Mouse (Mus musculus) layer of hippocampus, adult 8-10 months (tissue): Measurements from ENCODE around the gene Pum2. TPM values are rescaled to one million over a fixed set of nuclear protein-coding genes. Genes with fewer than 3 reads are reported as not detected.
"Not testable (repeated sequence)": the region's sequence is repeated elsewhere in the genome, so short reads cannot be mapped to it uniquely, and the experiment has no call there.

Experiments
- DNase-seq, 2 experiments: peaks; one replicate each; pipeline ENCODE4 v3.0.0; 2022; ENCODE audit warnings: low spot score in 2 of 2
- total RNA-seq, 4 experiments: library from RNA; stranded (reverse); gene quantifications; 2 replicates each; pipeline ENCODE4 v1.2.4; 2022

Pum2 gene
- total RNA-seq, 4 experiments from 2014 or later, result 170 to 200 (median 188) TPM

DNA sequence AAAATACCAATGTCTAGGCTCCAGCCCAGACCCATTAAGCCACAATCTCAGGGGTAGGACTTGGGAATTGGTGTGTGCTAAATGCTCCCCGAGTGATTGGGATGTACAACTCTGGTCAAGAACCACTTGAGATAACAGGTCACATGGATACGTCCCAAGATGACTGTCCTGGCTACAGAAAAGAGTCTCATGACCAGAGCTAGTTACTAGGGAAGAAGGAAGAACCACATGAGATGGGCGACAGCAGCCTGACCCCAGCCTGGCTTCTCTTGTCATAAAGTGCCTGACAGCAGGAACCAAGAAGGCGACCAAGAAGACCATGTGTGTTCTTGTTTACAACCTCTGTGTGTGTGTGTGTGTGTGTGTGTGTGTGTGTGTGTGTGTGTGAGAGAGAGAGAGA, 4.5 kb upstream of the Pum2 start:
- no peak for DNase-seq

DNA sequence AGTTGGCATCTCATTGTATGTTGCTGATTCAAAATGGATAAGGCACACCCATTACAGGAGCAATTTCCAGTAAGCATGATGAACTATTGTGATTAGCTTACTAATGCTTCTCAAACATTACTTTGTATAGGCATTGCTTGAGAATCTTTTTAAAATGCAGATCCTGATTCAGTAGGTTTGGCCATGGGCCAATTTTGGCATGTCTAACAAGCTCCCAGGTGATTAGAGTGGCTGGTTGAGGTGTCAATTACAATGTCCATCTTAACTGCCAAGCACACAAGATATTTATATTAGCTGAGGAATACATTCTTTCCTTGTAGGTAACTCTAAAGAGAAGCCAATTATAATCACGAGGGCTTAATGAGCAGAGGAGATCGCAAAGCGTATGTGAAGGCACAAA, 4.1 kb upstream of the Pum2 start:
- no peak for DNase-seq

DNA sequence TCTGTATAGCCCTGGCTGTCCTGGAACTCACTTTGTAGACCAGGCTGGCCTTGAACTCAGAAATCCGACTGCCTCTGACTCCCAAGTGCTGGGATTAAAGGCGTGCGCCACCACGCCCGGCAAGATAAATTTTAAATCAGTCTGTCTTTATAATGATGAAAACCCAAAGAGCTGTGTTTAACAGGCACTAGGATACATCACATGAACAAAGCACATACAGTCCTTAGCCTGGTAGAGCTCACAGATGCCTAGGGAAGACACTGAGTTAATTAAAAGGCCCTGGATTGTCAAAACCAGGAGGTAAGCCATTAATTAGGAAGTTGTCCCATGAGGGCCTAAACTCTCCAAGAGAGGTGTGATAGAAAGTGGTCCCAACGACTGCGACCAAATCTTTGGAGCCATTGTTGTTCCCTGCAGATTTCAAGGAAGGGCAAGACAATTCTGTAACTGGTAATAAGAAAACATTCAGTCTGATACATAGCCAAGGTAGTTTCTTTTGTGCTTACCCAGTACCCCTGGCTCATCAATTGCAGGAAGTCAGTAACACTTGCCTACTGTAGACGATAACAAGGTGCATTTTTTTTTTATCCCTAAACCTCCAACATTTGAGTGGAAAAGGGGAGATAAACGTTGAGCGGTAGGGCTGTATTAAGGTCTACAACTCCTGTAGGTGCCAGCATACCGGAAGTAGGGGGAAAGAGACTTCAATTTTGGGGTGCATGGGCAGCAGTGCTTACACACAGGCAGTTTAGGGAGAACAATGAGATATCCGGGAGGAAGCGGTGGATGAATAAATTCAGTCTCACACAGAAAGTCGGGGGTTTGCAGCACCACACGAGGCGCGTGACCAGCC, 587 bp upstream of the Pum2 start:
- DNase-seq, result no peak

DNA sequence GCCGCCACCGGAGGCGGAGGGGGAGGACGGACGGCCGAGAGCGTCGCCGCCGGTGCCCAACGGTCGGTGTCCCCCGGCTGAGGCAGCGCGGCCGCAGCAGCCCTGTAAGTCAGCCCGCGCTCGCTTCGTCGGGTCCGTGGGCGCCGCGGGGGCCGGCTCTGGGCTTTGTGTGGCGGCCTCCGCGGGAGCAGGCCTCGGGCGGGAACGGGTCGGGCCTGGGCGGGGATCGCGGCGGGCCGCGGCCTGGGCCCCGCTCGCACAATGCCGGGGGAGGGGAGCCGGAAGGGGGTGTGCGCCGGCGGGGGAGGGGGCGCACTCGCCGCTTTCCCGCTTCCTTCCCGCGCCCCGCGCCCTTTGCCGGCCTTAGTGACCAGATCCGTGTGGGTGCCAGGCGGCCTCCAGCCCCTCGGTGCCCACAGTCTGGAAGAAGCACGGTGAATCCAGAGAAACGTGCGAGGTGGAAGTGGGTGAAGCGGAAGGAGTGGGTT, 487 bp downstream of the Pum2 start:
- DNase-seq, result peak in 1 of 2 experiments; percentile 23

DNA sequence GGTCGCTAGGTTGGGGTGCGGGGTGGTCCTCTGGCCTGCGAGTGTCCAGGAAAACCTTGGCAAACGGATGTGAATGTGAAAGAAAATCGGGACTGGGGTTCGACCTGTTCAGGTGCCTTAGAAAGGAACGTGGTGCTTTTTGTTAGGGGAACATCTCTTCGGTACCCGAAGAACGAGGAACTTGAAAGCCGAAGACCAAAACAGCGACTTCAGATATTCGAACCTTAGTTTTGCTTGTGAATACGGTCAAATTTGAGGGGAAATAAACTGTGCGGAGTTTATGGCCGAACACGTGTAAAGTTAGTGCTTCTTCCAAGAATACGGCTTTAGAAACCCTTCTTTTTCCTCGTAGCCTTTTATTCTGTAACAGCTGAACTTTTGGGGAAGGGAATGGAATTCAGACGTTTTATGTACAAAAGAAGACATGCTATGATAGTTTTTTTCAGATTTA, 982 bp downstream of the Pum2 start:
- no peak for DNase-seq

DNA sequence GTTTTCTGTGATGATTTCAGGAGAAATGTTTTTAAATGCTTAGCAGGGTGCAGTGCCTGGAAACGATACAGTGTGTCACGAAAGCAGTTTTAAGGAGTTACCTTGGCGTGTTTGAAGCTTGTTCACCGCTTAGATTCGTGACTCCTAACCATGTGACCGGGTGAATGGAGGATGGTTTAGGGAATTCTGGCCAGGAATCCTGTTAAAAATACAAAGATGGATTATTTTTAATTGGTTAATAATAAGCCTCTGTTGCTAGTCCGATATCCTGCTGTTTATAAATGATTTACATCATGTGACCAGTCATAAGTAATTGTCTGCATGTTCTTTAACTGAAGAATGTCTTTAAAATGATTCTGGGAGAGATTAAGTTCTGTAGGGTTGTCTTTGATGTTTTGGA, 1.4 kb downstream of the Pum2 start:
- DNase-seq, result no peak

DNA sequence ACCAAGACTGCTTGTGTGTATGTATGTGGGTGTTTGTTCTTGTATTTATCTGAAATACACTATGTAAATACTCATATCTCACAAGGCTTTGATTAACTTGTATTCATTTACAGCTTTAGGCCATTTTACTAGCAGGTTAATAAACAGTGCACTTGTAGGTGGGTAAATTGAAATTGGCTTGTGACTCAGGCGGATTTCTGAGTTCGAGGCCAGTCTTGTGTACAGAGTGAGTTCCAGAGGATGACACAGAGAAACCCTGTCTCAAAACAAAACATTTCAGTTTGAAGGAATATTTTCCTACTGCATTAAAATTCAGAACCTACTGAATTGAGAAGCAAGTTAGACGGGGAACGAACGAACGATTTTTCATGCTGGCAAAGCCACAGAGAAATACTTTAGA, 2.4 kb downstream of the Pum2 start:
- DNase-seq, result no peak

DNA sequence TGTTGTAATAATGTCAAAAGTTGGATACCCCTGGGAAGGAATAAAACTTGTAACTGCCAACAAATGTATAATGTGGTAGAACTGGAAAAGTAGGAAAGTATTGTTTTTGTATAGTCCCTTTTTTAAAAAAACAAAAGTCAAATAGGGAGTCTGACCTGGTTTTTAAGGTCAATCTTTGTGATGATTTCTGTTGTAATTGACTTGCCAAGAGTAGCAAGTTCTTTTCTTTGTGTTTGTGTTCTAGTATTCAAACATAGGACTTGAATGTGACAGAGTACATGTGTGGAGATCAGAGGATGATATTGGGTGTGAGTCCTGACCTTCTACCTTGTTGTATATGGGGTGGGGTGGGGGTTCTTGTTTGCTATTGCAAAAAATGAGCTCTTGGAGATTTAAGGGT, 4.0 kb downstream of the Pum2 start:
- no peak for DNase-seq

DNA sequence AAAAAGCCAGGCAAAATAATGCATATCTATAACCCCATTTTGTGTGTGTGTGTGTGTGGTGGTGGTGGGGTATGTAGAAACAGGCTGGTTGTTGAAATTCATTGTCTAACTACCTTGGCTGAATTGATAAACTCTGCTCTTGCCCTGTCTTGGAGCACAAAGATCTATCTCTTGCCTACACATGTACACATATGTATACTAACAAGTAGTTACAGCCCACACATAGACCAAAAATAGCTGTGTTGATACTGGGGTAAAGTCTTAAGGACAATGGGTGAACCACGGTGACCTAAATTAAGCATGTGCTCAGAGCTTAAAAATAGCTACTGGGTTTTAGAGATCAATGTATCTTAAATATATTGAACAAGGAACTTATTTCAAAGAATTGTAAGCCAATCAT, 10.3 kb downstream of the Pum2 start:
- no peak for DNase-seq

DNA sequence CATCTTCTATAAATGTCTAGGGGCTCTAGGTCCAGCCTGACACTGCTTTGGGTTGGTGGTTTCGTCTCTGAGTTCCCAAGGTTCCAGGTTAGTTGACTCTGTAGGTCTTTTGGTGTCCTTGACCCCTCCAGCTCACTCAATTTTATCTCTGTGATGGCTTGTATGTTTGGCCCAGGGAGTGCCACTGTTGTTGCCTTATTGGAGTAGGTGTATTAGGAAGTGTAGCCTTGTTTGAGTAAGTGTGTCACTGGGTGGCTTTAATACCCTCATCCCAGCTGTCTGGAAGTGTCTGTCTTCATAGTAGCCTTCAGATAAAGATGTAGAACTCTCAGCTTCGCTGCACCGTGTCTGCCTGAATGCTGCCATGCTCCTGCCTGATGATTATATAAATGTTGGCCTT, 11.1 kb downstream of the Pum2 start:
- DNase-seq, result no peak

DNA sequence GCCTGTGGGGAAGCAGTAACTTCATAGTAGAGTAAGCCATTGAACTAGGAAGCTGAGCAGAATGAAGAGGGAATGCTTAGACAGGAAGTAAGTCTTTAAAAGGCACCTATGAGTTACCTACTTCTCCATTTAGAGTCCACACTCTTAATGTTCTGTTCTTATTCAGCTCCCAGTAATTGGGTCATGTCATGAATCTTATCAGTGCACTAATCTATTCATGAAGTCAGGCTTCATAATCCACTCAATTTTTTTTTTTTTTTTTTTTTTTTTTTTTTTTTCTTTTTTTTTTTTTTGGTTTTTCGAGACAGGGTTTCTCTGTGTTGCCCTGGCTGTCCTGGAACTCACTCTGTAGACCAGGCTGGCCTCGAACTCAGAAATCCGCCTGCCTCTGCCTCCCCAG, 15.9 kb downstream of the Pum2 start:
- not testable (repeated sequence) for DNase-seq

DNA sequence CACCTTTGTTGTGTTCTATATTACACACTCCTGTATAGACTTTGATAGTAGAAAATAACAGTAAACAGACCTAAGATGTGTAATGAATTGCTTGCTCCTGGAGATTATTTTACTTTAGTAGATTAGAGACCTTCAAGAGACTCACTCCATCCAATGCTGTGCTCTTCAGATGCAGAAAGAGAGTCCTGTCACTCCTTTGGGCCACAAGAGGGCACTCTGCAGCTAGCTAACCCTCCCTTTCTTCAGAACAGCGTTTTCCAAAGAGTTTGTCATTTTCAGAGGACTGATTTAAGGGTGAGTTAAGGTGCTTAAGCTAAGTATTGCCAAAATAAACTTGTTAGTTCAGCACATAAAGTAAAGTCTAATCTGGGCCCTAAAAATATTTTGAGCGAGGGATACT, 25.0 kb downstream of the Pum2 start:
- DNase-seq, result no peak

DNA sequence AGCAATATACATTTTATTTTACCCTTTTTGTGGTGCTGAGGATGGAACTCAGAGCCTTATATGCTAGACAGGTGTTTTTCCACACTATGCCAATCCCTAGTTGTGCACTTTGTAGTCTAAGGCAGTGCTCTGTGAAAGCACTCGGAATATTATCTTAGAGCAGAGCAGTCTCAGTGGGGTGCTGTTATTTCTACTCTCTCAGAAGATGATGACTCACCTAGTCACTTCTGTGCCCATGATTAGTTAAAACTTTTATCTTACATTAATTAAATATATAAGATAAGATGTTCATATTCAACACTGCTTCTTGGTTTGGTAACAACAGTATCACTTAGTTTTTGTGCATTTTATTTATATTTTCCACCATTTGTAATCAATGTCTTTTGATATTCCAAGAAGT, 30.1 kb downstream of the Pum2 start:
- DNase-seq, result no peak

DNA sequence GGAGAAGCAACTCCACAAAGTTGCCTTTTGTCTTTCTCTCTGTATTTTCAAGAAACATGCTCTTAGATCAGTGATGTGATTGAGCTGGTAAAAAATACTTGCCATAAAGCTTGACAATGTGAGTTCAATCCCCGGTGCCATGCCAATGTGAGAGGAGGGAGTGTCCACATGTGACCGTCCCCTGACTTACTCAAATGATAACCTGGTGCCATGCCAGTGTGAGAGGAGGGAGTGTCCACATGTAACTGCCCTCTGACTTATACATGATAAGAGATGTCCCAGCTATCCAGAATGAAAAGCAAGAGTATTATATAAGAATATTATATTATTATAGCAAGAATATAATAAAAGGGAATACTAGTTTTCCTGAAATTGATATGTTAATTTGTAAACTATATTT, 34.9 kb downstream of the Pum2 start:
- DNase-seq, result no peak

DNA sequence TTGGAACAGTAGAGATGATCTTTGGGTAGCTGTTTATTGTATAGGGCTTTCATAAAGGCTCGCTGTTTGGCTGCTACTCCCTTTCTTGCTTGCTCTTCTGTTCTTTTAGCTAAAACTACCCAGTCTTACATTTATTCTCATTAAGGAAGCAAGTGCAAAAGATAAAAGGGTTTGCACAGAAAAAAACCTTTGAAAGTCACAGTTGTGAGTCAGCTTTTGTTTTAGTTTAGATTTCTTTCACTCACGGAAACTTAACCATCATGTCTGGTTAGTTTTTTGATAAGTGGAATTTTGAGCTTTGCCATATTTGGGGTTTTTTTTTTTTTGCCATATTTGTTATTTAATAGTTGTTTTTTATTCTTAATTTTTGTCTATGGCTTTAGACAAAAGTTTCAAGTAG, 38.7 kb downstream of the Pum2 start:
- no peak for DNase-seq

DNA sequence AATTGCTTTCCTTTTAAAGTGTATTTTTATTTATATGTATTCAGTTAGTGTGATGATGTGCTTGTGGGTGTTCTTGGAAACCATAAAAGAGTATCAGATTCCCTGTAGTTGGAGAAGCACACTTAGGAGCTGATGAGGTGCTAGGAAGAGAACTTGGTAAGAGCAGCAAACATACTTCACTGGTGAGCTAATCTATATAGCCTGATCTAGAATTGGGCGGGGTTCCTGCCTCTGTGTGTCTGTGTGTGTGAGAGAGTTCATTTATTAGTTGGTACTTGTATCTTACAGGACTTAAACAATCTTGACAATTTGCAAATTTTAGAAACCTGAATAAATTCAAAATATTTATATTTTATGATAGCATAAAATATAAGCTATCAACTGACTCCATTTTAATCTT, 42.2 kb downstream of the Pum2 start:
- DNase-seq, result no peak

DNA sequence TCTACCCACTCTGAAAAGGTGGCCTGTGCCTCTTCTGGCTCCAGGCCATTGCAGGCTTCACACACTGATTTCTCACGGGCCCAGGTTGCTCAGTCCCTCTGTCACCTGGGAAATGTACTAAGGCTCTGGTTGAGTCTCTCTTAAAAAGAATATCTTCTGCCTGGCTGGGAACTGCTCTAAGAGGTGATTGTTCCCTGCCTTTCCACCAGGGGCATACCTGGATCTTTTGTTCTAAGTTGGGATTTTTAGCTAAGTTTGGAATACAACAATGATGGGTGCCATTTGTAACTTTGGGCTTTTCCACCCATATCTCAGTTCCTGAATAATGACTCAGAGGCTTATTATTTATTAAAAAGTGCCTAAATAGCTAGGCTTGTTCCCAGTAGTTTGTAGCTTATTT, 53.0 kb downstream of the Pum2 start:
- no peak for DNase-seq

DNA sequence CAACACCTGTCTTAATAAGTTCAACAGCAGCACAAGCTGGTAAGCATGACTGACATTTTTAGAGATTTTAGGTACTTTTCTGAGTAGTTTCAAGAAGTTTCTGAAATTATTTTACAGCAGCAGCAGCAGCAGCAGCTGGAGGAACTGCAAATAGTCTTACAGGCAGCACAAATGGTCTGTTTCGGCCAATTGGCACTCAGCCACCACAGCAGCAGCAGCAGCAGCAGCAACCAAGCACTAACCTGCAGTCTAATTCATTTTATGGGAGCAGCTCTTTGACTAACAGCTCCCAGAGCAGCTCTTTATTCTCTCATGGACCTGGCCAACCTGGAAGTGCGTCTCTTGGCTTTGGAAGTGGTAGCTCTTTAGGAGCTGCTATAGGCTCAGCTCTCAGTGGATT, 54.8 kb downstream of the Pum2 start:
- no peak for DNase-seq

DNA sequence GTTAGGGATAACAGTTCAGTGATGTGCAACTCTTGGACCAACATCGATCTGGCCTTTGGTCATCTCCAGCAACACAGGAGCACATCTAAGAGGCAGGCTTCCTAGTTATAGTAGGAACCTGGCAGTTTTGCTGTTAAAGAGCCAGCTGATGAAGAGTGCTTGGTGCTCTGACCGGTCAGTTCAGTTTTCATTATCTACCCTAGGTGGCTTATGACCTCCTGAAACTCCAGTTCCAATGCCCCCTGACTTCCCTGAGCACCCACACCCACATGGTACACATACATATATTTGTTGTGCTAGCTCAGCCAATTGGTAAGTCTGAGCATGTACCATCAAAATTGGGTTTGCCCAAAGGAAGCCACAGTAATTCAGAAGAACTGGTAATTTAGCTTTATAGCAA, 79.7 kb downstream of the Pum2 start:
- no peak for DNase-seq

DNA sequence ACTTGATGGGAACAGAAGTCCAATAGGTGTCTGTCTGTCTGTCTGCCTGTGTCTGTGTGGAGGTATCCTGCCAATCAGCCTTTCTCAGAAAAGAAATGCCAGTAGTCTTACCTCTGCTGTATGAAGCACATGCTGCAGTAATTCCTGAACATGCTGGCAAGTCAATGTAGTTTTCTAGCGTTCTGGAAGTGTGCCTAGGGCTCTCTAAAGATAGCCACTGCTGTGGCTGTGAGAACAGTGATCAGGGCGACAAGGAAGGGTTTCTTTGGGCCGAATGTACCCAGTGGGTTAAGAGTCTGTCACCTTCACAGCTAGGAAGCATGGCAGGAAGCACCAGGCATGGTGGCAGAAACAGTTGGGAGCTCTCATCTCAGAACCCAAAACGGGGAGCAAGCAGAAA, 80.2 kb downstream of the Pum2 start:
- DNase-seq, result no peak

DNA sequence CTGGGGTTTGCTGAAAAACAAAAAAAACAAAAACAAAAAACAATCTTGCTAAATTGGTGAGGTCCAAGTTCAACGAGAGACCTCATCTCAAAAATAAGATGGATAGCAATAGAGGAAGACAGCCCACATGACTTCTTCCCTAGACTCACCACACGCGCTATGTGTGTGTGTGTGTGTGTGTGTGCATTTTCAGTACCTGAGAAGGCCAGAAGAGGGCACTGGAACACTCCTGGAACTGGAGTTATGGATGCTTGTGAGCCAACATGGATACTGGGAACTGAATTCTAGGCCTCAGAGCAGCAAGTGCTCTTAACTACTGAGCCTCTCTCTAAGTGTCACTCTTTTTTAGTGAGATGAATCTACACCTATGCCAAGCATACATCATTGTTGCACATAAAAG, 84.1 kb downstream of the Pum2 start:
- DNase-seq, result no peak

DNA sequence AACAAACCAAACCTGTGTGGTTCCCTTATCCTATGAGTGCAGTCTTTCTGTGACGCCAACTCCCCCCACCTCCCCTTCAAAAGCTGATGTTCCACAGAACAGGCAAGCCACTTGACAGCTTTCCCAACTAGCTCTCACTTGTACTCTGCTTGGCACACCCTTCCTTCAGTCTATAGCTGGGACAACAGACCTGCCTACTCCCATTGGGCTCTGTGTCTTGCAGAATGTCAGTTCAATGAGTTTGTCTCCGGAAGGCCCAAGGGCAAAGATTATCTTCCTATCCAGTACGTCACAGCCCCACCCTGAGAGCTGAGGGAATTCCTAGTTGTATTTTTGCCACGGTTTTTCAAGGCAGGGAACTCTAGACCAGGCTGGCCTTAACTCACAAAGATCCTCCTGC, 85.2 kb downstream of the Pum2 start:
- no peak for DNase-seq

DNA sequence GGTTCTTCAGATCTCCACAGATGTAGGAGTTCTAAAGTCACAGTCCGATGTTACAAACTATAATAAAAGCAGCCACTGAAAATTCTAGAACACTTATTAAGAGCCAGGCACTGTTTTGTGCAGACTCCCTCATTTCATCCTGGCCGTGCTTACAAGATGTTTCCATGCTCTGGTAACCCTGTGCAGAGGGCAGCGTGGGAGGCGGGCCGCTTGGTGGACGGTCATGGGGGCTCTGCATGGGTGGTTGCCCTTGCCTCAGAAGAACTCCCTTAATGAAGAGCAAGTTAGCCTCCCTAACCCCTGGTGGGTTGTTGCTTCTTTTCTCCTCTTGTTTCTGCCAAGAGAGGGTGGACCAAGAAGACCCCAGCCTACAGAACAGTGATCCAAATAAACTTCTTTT, 85.8 kb downstream of the Pum2 start:
- no peak for DNase-seq

DNA sequence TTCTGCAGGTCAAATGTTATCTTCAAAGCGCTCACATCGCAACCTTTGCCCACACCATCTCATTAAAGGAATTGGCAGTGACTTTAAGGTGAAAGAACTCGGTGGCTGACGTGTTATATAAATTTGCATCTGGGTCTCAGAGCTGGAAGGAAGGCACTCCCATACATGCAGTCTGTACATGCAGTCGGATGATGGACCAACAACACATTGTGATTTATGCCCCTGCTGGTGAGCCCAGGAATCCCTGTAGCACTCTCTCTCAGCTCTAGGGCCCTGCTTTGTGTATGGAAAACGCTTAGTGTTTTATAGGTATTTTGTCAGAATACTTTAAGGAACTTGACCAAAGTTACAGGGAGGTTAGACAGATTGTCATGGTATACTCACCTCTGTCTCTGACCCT, 86.6 kb downstream of the Pum2 start:
- no peak for DNase-seq
